Mouse (Mus musculus): ENCODE measurements around the gene Gm17606.
"Not testable (repeated sequence)": the region's sequence is repeated elsewhere in the genome, so short reads cannot be mapped to it uniquely, and the experiment has no call there.

Gene Gm17606

GRCm38 (mm10) chr14:54640946-54641304, at the start of gene Gm17606:
Gene Gm17606 (plus strand): TSS chr14:54640952.
- DNase-seq = no peak

DNA sequence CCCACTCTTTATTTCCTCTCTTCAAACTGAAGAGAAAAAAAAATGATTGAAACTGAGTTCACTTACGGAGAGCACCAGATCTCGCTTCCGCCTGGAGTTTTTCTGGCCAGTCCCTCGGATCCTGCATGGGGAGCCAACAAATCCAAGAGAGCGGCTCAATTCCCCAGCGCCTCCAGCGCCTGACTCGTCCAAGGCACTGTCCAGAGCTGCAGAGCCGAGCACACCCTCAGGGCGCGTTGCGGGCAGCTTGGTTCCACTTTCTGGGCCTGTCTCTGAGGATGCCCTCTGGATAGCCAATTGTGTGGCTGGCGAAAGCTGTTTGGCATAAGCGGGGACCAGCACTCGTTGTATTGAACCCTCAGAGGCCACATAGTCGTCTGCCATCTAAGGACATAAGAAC, 49.7 kb upstream of the Gm17606 start:
- DNase-seq = no peak

DNA sequence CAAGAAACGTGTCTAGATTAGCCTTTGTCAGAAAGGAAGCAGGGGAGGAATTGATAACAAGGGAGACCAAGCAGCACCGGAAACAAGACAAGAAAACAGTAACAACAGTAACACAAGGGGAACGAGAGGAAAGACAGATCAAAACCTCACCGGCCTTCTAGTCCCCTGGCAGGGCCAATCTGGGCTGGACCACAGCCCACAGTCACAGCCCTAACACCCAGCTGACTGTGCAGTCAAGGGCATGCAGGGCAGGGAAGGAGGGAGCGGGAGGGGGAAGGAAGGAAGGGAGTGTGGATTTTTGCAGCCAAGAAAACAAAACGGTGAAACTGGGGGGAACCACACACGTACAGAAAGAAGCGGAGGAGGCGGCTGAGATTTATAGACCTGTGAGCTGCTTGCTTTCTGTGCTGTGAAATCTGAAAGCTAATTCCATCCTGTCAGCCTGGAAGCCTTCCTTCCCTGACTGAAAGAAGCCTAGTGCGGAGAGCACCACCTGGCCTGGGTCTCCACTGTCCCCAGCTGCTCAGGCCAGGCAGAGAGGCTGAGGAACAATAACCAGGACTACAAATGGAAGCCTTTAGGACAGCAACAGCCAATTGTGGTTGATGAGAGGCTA, 48.3 kb upstream of the Gm17606 start:
- DNase-seq = no peak

GRCm38 (mm10) chr14:54594055-54594454, 46.7 kb upstream of the Gm17606 start:
- DNase-seq = no peak

- peak; percentile 52 for DNase-seq
These were observed 45.9 kb upstream of the Gm17606 start for GRCm38 (mm10) chr14:54594631-54595414.

GRCm38 (mm10) chr14:54597084-54597483, 43.7 kb upstream of the Gm17606 start:
- no peak for DNase-seq

DNA sequence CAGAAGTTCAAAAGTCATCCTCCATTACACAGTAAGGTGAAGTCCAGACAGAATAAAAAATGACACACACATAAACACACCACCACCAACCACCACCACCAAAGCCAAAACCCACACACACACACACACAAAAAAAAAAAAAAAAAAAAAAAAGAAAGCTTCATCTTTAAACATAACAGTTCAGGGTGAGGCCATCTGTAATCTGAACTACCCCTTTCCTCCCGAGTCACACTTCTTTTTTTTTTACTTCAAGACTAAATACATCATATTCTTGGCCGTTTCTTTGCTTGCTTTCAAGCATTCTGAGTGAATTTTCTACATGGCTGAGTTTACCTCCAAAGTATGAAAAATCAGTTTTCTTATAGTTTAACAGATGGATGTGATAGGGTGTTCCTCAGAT, 39.2 kb upstream of the Gm17606 start:
- DNase-seq = no peak

- no peak for DNase-seq
These were observed 38.1 kb upstream of the Gm17606 start for GRCm38 (mm10) chr14:54602613-54603012.

DNA sequence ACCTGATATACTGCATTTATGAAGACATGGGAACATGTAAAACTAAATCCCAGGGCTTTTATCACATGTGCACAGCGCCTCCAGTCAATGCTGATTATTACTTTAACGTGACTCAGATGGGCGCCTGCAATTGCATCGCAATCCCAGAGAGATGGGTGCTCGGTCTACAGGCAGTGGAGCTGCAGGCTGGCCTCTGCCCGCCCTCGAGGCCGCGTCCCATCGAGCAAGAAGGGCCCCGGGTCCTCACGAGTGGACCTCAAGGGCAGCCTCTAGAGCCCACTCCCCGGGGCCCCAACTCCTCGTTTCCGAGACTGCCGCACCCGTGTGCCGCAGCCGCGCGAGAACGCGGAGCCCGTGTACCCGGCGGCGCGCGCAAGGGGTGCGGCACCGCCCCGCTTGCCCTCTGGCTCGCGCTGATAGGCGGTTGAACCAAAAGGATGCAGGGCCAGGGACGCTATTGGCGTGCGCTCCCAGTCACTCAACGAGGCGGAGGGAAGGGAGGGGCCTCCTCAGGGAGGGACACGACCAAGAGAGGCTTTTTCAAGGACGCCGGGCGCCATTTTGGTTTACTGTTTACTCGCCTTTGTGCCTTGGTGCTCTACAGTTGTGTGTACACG, 37.6 kb upstream of the Gm17606 start:
- peak; percentile 97 for DNase-seq

- DNase-seq = no peak
These were observed 37.1 kb upstream of the Gm17606 start for GRCm38 (mm10) chr14:54603686-54604085.

DNA sequence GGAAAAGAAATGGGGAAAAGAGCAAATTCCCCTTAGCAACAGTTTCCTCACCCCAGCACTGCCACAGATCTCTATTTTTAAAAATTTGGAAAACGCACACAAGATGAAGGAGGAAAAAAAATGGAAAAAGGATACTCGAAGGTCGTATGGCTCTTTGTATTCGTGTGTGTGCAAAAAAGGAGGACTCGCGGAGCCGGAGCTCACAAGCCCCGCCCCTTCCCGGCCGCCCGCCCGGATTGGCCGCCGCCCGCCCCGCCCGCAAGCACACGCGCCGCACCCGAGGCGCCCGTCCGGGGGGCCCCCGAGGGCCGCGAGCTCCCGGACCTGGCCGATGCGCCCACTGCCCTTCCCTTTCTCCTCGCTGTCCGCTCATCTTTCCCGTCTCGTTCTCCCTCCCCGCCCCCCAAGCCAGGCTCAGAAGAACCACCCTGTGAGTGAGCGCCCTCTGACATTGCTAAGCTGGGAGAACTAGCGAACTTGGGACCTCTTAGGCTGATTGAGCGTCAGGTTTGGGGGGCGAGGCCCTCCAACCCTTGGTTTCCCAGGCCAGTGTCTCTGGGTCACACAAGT, 34.9 kb upstream of the Gm17606 start, which contains the start of gene 4931414P19Rik:
Gene 4931414P19Rik (minus strand): TSS at position 242 of the 570 bp plus-strand sequence.
- DNase-seq = peak; percentile 50

- DNase-seq = no peak
These were observed 33.5 kb upstream of the Gm17606 start for GRCm38 (mm10) chr14:54607226-54607625.

- no peak for DNase-seq
These were observed 31.5 kb upstream of the Gm17606 start for GRCm38 (mm10) chr14:54609245-54609644.

DNA sequence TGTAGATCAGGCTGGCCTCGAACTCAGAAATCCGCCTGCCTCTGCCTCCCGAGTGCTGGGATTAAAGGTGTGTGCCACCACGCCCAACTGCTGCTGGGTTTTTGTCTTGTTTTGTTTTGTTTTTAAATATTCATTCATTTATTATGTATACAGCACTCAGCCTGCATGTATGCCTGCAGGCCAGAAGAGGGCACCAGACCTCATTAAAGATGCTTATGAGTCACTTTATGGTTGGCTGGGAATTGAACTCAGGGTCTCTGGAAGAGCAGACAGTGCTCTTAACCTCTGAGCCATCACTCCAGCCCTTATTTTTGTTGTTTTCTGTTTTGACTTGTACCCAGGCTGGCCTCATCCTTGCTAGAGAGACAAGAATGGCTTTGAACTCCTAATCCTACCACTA, 30.8 kb upstream of the Gm17606 start:
- DNase-seq = no peak

DNA sequence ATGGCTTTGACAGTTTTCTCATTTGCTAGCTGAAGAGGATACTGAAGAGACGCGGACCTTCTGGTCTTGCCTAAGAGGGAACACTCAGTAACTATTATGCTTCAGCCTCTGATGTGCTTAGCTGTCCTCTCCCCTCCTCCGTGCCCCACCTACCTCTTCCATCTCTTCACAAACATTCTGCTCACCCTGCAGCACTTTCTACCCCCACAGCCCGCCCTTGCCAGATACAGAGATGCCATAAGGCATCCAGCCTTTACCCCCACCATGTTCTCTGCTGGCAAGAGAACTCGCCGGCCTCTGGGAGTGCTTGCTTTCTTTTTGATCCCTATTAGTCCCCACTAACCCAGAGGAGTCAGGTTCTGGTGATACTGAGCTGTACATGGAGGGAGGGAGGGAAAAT, 30.1 kb upstream of the Gm17606 start:
- DNase-seq = peak; percentile 86

DNA sequence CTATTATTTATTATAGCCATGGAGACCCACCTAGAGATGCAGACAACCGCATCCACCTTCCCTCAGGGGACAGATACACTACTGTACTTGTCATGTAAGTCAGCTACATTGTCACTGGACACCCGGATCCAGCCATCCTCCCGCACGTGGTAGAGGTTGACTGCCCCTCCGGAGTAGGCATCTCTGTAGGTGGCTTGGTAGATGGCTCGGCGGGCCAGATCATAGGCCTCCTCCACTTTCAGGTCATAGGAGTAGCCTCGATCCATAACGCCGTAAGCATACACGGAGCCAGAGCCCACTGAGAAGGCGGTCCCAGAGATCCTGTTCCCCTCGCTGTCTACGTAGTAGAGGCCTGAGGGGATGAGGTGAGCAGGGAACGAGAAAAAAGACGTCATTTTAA, 26.6 kb upstream of the Gm17606 start:
- not testable (repeated sequence) for DNase-seq

- no peak for DNase-seq
These were observed 24.4 kb upstream of the Gm17606 start for GRCm38 (mm10) chr14:54616226-54616825.

DNA sequence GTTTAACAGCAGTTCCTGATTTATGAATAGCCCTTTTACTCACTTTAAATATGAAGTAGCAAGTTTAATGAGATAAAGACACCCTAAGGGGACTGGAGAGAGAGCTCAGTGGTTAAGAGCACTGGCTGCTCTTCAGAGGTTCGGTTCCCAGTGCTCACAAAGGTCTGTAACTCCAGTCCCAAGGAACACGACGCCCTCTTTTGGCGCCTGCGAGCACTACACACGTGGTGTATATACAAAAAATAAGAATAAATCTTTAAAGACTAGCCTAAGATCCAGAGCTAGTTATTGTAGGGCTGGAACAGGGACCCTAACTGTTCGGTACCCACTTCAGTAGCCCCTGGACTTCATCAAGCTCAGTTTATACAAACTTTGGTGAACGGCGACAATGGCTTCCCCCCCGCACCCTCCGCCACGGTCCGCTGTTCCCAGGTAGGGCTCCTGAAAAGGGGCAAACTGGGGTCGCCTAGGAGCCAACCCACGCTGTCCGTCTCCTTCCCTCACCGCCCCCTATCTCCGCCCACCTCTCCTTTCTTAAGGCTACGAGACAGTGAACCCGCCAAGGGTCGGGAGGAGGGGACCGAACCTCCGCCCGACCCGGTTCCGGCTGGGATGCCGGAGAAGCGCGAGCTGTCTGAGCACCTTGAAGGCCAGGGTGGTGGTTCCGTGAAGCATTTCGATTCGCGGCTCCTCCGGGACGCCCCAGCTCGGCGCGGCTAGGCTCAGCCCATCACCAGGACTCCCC, 23.4 kb upstream of the Gm17606 start:
- no peak for DNase-seq

DNA sequence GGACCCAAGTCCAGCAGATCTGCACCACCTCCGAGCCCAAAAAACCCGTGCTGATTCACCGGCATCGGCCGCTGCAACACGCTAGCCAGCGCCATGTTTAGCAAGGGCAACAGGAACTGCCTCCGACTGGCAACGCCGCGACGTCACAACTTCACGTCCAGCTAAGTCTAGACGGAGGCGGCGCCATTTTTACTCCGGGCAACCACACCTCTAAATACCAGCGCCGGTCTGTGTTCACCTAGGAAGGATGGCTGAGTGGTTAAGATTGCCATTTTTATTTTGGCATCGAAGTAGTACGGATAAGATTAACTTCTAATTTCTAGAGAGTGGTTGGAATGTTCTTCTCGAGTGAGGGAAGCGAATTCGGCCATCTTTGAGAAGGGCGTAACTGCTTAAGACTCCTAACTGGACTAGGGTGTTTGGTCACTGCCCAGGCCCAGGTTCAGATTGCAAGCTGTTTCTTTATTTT, 22.8 kb upstream of the Gm17606 start, which contains the start of gene Psmb5:
Gene Psmb5 (minus strand): TSS at position 126 of the 469 bp plus-strand sequence.
- peak; percentile 91 for DNase-seq

- DNase-seq = no peak
These were observed 19.6 kb upstream of the Gm17606 start, which contains the start of gene Psmb11 for GRCm38 (mm10) chr14:54621133-54621532. Gene Psmb11 (plus strand): TSS chr14:54621433.

DNA sequence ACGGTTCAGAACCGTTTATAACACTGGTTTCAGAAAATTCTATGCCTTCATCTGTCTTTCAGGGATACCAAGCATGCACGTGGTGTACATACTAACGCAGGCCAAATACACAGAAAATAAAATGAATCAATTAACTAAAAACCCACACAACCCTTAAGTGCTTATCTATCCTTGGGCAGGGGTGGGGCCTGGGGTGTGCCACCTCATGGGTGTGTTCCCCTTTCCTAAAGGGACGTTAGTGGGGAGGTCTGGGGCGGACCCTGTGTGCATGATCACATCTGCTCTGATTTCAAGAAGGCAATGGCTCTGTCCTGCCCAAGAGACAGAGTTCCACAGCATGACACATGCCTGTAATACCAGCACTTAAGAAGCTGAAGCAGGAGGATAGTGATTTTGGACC, 17.4 kb upstream of the Gm17606 start:
- DNase-seq = no peak

GRCm38 (mm10) chr14:54624976-54625375, 15.8 kb upstream of the Gm17606 start:
- DNase-seq = no peak
